Mouse (Mus musculus): ENCODE results near the gene Gm20773.
"Not testable (repeated sequence)": the region's sequence is repeated elsewhere in the genome, so short reads cannot be mapped to it uniquely, and the experiment has no call there.

Gene Gm20773

GRCm38 (mm10) chrY:13493726-13494125 lies at the start of gene Gm20773:
TSS of gene Gm20773 (plus strand) at chrY:13494026.
- not testable (repeated sequence) for DNase-seq (ENCODE audit: low spot score in 2 of 2)

- not testable (repeated sequence) for DNase-seq (ENCODE audit: low spot score in 2 of 2)
Observed at GRCm38 (mm10) chrY:13465479-13465878, 28.3 kb upstream of the Gm20773 start, which contains the start of gene Gm21866. TSS of gene Gm21866 (minus strand) at chrY:13465579.
